Mouse (Mus musculus): ENCODE measurements around the gene Zdhhc3. TPM values are rescaled to one million over a fixed set of nuclear protein-coding genes. Genes with fewer than 3 reads are reported as not detected.

Zdhhc3 gene
- polyA plus RNA-seq (2014; fragmentation: Nextera tagmentation; extraction: Ambion mirVana): 55.9 and 57.3 TPM in 2 replicates

- H3K27ac ChIP-seq (ENCODE audit: low read length): peak within 1 kb of the TSS; percentile 97
- ATAC-seq (ENCODE audit: insufficient number of reproducible peaks, insufficient read depth, low FRiP score, low read depth): peak; percentile 92
- H3K4me2 ChIP-seq (replicated peaks; ENCODE audit: low read depth, low read length): peak within 1 kb of the TSS; percentile 94
- peaks cover 11% of the 10 kb centered on the region for H3K36me3 ChIP-seq (ENCODE audit: control insufficient read depth, insufficient read depth, low read length)
- peak within 1 kb of the TSS; percentile 80 for H3K9ac ChIP-seq (replicated peaks; ENCODE audit: low read depth, low read length)
- H3K27me3 ChIP-seq (ENCODE audit: control insufficient read depth, insufficient read depth, low read length): no peaks in the 10 kb centered on the region
- H3K4me3 ChIP-seq (ENCODE audit: low read depth, low read length): peak within 1 kb of the TSS; percentile 87
- WGBS: under 1% methylated on average over 79 of the region's 79 CpGs
- H3K9me3 ChIP-seq (ENCODE audit: control insufficient read depth, low read depth, low read length): no peaks in the 10 kb centered on the region
- peaks cover 13% of the 10 kb centered on the region for H3K4me1 ChIP-seq (ENCODE audit: control insufficient read depth, insufficient read depth, low read length)
Measured at GRCm38 (mm10) chr9:123112805-123113521, at the start of gene Zdhhc3, which contains the start of gene Exosc7. TSS of gene Zdhhc3 (minus strand) at chr9:123113205. TSS of gene Exosc7 (plus strand) at chr9:123113215.

GRCm38 (mm10) chr9:123161792-123162191 lies 48.8 kb upstream of the Zdhhc3 start:
- 64% methylated on average over 2 of the region's 2 CpGs for WGBS
- H3K36me3 ChIP-seq (ENCODE audit: control insufficient read depth, insufficient read depth, low read length): no peaks in the 10 kb centered on the region
- no peak overlapping the region for H3K4me2 ChIP-seq (replicated peaks; ENCODE audit: low read depth, low read length)
- H3K4me1 ChIP-seq (ENCODE audit: control insufficient read depth, insufficient read depth, low read length): no peaks in the 10 kb centered on the region
- no peak overlapping the region for H3K9ac ChIP-seq (replicated peaks; ENCODE audit: low read depth, low read length)
- H3K4me3 ChIP-seq (ENCODE audit: low read depth, low read length): no peak overlapping the region
- H3K9me3 ChIP-seq (ENCODE audit: control insufficient read depth, low read depth, low read length): no peaks in the 10 kb centered on the region
- H3K27ac ChIP-seq (ENCODE audit: low read length): no peak overlapping the region
- no peaks in the 10 kb centered on the region for H3K27me3 ChIP-seq (ENCODE audit: control insufficient read depth, insufficient read depth, low read length)
- ATAC-seq (ENCODE audit: insufficient number of reproducible peaks, insufficient read depth, low FRiP score, low read depth): no peak

- Histone ChIP-seq H3K4me2 (replicated peaks; ENCODE audit: low read depth, low read length) (no peak overlapping the region), H3K36me3 (ENCODE audit: control insufficient read depth, insufficient read depth, low read length) (no peaks in the 10 kb centered on the region), H3K27me3 (ENCODE audit: control insufficient read depth, insufficient read depth, low read length) (no peaks in the 10 kb centered on the region), H3K27ac (ENCODE audit: low read length) (no peak overlapping the region), H3K4me3 (ENCODE audit: low read depth, low read length) (no peak overlapping the region), H3K4me1 (ENCODE audit: control insufficient read depth, insufficient read depth, low read length) (no peaks in the 10 kb centered on the region), H3K9me3 (ENCODE audit: control insufficient read depth, low read depth, low read length) (no peaks in the 10 kb centered on the region), H3K9ac (replicated peaks; ENCODE audit: low read depth, low read length) (no peak overlapping the region)
- WGBS: 55% methylated on average over 7 of the region's 7 CpGs
- no peak for ATAC-seq (ENCODE audit: insufficient number of reproducible peaks, insufficient read depth, low FRiP score, low read depth)
Measured at GRCm38 (mm10) chr9:123159330-123159729, 46.3 kb upstream of the Zdhhc3 start.

- 54% methylated on average over 8 of the region's 8 CpGs for WGBS
- no peak for ATAC-seq (ENCODE audit: insufficient number of reproducible peaks, insufficient read depth, low FRiP score, low read depth)
- Histone ChIP-seq H3K9me3 (ENCODE audit: control insufficient read depth, low read depth, low read length) (no peaks in the 10 kb centered on the region), H3K36me3 (ENCODE audit: control insufficient read depth, insufficient read depth, low read length) (no peaks in the 10 kb centered on the region), H3K27me3 (ENCODE audit: control insufficient read depth, insufficient read depth, low read length) (no peaks in the 10 kb centered on the region), H3K4me3 (ENCODE audit: low read depth, low read length) (no peak overlapping the region), H3K4me2 (replicated peaks; ENCODE audit: low read depth, low read length) (no peak overlapping the region), H3K9ac (replicated peaks; ENCODE audit: low read depth, low read length) (no peak overlapping the region), H3K4me1 (ENCODE audit: control insufficient read depth, insufficient read depth, low read length) (no peaks in the 10 kb centered on the region), H3K27ac (ENCODE audit: low read length) (no peak overlapping the region)
Measured at GRCm38 (mm10) chr9:123158125-123158836, 45.3 kb upstream of the Zdhhc3 start.

- no peak overlapping the region for H3K4me2 ChIP-seq (replicated peaks; ENCODE audit: low read depth, low read length)
- no peaks in the 10 kb centered on the region for H3K36me3 ChIP-seq (ENCODE audit: control insufficient read depth, insufficient read depth, low read length)
- H3K4me1 ChIP-seq (ENCODE audit: control insufficient read depth, insufficient read depth, low read length): no peaks in the 10 kb centered on the region
- no peak overlapping the region for H3K9ac ChIP-seq (replicated peaks; ENCODE audit: low read depth, low read length)
- H3K27ac ChIP-seq (ENCODE audit: low read length): no peak overlapping the region
- H3K9me3 ChIP-seq (ENCODE audit: control insufficient read depth, low read depth, low read length): no peaks in the 10 kb centered on the region
- ATAC-seq (ENCODE audit: insufficient number of reproducible peaks, insufficient read depth, low FRiP score, low read depth): no peak
- no peaks in the 10 kb centered on the region for H3K27me3 ChIP-seq (ENCODE audit: control insufficient read depth, insufficient read depth, low read length)
- H3K4me3 ChIP-seq (ENCODE audit: low read depth, low read length): no peak overlapping the region
Measured at GRCm38 (mm10) chr9:123157699-123158098, 44.7 kb upstream of the Zdhhc3 start.

- peak overlapping the region; percentile 16; the same call in 1 of the 2 replicates for H3K4me3 ChIP-seq (ENCODE audit: low read depth, low read length)
- peak overlapping the region; percentile 35 for H3K4me2 ChIP-seq (replicated peaks; ENCODE audit: low read depth, low read length)
- no peaks in the 10 kb centered on the region for H3K9me3 ChIP-seq (ENCODE audit: control insufficient read depth, low read depth, low read length)
- H3K9ac ChIP-seq (replicated peaks; ENCODE audit: low read depth, low read length): no peak overlapping the region
- no peak overlapping the region for H3K27ac ChIP-seq (ENCODE audit: low read length)
- no peaks in the 10 kb centered on the region for H3K27me3 ChIP-seq (ENCODE audit: control insufficient read depth, insufficient read depth, low read length)
- 25% methylated on average over 30 of the region's 30 CpGs for WGBS
- no peaks in the 10 kb centered on the region for H3K4me1 ChIP-seq (ENCODE audit: control insufficient read depth, insufficient read depth, low read length)
- ATAC-seq (ENCODE audit: insufficient number of reproducible peaks, insufficient read depth, low FRiP score, low read depth): peak; percentile 71; the same call in 1 of the 2 replicates
- H3K36me3 ChIP-seq (ENCODE audit: control insufficient read depth, insufficient read depth, low read length): no peaks in the 10 kb centered on the region
Measured at GRCm38 (mm10) chr9:123156910-123157361, 43.9 kb upstream of the Zdhhc3 start.

GRCm38 (mm10) chr9:123153121-123153520 lies 40.1 kb upstream of the Zdhhc3 start:
- no peak for ATAC-seq (ENCODE audit: insufficient number of reproducible peaks, insufficient read depth, low FRiP score, low read depth)
- WGBS: 89% methylated on average over 2 of the region's 2 CpGs

GRCm38 (mm10) chr9:123152026-123152425 lies 39.0 kb upstream of the Zdhhc3 start:
- H3K4me2 ChIP-seq (replicated peaks; ENCODE audit: low read depth, low read length): no peak overlapping the region
- H3K9ac ChIP-seq (replicated peaks; ENCODE audit: low read depth, low read length): no peak overlapping the region
- no peaks in the 10 kb centered on the region for H3K36me3 ChIP-seq (ENCODE audit: control insufficient read depth, insufficient read depth, low read length)
- no peak overlapping the region for H3K4me3 ChIP-seq (ENCODE audit: low read depth, low read length)
- WGBS: 57% methylated on average over 3 of the region's 3 CpGs
- H3K9me3 ChIP-seq (ENCODE audit: control insufficient read depth, low read depth, low read length): no peaks in the 10 kb centered on the region
- H3K27me3 ChIP-seq (ENCODE audit: control insufficient read depth, insufficient read depth, low read length): no peaks in the 10 kb centered on the region
- no peak overlapping the region for H3K27ac ChIP-seq (ENCODE audit: low read length)
- ATAC-seq (ENCODE audit: insufficient number of reproducible peaks, insufficient read depth, low FRiP score, low read depth): no peak
- H3K4me1 ChIP-seq (ENCODE audit: control insufficient read depth, insufficient read depth, low read length): no peaks in the 10 kb centered on the region

More at GRCm38 (mm10) chr9:123153121-123153520, 40.1 kb upstream of the Zdhhc3 start:
- Histone ChIP-seq H3K9me3 (ENCODE audit: control insufficient read depth, low read depth, low read length) (no peaks in the 10 kb centered on the region), H3K36me3 (ENCODE audit: control insufficient read depth, insufficient read depth, low read length) (no peaks in the 10 kb centered on the region), H3K27me3 (ENCODE audit: control insufficient read depth, insufficient read depth, low read length) (no peaks in the 10 kb centered on the region), H3K9ac (replicated peaks; ENCODE audit: low read depth, low read length) (no peak overlapping the region), H3K4me2 (replicated peaks; ENCODE audit: low read depth, low read length) (no peak overlapping the region), H3K4me3 (ENCODE audit: low read depth, low read length) (no peak overlapping the region), H3K27ac (ENCODE audit: low read length) (no peak overlapping the region), H3K4me1 (ENCODE audit: control insufficient read depth, insufficient read depth, low read length) (no peaks in the 10 kb centered on the region)
